Mouse (Mus musculus) hindbrain, embryonic 16.5 days (tissue): ENCODE data around the gene Kremen2. TPM values are rescaled to one million over a fixed set of nuclear protein-coding genes. Genes with fewer than 3 reads are reported as not detected.

ENCODE experiments used
- ATAC-seq: fragments of 200-750 bp; cut with Nextera tagmentation; 2 replicates; pipeline ENCODE4 v1.8.0; 2017; ENCODE audit warnings: moderate TSS enrichment, moderate library complexity
- H3K27ac ChIP-seq: fragments of 300-500 bp; sonication (generic); 2 replicates; pipeline ENCODE4 v1.5.1; 2014; ENCODE audit warnings: low read depth, mild to moderate bottlenecking, control low read depth, low read length, moderate library complexity
- H3K27me3 ChIP-seq: fragments of 300-500 bp; sonication (generic); replicated peaks from 2 replicates; pipeline ENCODE4 v1.6.1; 2014; ENCODE audit warnings: low read length; ENCODE audit not compliant: control insufficient read depth, insufficient read depth
- H3K36me3 ChIP-seq: fragments of 300-500 bp; sonication (generic); 2 replicates; pipeline ENCODE4 v1.6.1; 2014; ENCODE audit warnings: mild to moderate bottlenecking, low read length, moderate library complexity, mixed read lengths; ENCODE audit not compliant: control insufficient read depth, insufficient read depth
- H3K4me1 ChIP-seq: fragments of 300-500 bp; sonication (generic); 2 replicates; pipeline ENCODE4 v1.6.1; 2014; ENCODE audit warnings: low read depth, low read length; ENCODE audit not compliant: control insufficient read depth, insufficient read depth
- H3K4me2 ChIP-seq: fragments of 300-500 bp; sonication (generic); 2 replicates; pipeline ENCODE4 v1.6.1; 2014; ENCODE audit warnings: mild to moderate bottlenecking, low read length, control low read depth, moderate library complexity
- H3K4me3 ChIP-seq: fragments of 300-500 bp; sonication (generic); 2 replicates; pipeline ENCODE4 v1.5.1; 2014; ENCODE audit warnings: mild to moderate bottlenecking, low read length, control low read depth, moderate library complexity
- H3K9ac ChIP-seq: fragments of 300-500 bp; sonication (generic); 2 replicates; pipeline ENCODE4 v1.6.1; 2014; ENCODE audit warnings: low read depth, mild to moderate bottlenecking, control low read depth, low read length, moderate library complexity
- H3K9me3 ChIP-seq: fragments of 300-500 bp; sonication (generic); 2 replicates; pipeline ENCODE4 v1.6.1; 2014; ENCODE audit warnings: mild to moderate bottlenecking, low read length, moderate library complexity; ENCODE audit not compliant: control insufficient read depth
- WGBS: fragments of 180-500 bp; shearing (Covaris S2); extraction: QIAGEN DNeasy Blood & Tissue Kit; methylation state at CpG from one replicate; pipeline ENCODE4 v1.1.7; 2014; 5-methylcytosine and 5-hydroxymethylcytosine counted together
- polyA plus RNA-seq: library from polyadenylated mRNA; unstranded; fragments of >200 nt; fragmentation: Nextera tagmentation; extraction: Ambion mirVana; gene quantifications from 2 replicates; pipeline ENCODE4 v1.2.1, GENCODE M21; 2015

The Kremen2 gene
- polyA plus RNA-seq: 1.4 and 1.8 TPM in 2 replicates

DNA sequence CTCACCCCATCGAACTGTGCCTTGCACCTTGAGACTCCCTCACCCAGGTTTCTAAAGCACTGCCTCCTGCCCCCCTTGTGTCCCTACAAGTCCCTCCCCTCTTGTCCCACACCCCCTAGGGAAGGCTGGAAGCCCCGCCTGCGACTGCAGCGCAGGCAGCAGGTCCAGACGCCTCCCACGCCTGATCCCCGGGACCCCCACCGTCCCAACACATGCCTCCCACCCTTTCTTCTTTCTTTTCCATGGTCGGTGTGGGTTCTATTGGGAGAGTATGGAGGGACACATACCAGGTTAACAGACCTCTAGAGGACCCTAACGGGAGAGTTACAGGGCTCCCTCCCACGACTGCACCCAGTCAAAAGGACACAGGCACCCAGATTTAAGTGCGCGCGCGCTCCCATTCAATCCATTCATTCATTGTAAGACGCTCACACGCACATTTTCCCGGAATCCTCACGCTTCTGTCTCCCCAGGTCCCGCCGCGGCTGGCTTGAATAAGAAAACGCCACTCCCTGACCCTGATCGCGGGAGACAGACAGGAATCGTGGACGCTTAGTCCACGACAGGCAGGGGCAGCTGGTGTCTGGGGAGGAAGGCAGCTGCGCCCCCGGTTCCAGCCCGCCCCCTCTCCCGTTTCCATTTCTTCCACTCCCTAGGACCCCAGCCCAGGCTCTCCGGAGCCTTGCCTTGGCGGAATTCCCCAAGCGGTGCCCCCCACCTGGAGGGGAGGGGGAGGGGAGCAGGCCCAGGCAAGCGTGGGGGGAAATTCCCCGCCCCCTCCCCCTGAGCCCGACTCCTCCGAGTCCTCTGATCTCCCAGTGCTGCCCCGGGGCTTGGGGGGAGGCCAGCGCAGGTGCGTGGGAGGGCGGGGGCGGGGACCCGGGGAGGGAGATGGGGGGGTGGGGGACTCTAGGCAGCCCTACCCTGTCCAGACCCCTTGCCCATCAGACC is at the start of gene Kremen2:
Kremen2 (minus strand) TSS at position 533 of the 951 bp plus-strand sequence.
- H3K4me2 ChIP-seq: peak within 1 kb of the TSS; percentile 90
- peak within 1 kb of the TSS; percentile 47 for H3K4me3 ChIP-seq
- H3K9me3 ChIP-seq: no peaks in the 10 kb centered on the region
- H3K36me3 ChIP-seq: no peaks in the 10 kb centered on the region
- peak within 1 kb of the TSS; percentile 72 for H3K9ac ChIP-seq
- H3K27me3 ChIP-seq: peaks cover 50% of the 10 kb centered on the region
- no peak for ATAC-seq
- H3K4me1 ChIP-seq: peaks cover 18% of the 10 kb centered on the region
- under 1% methylated on average over 41 of the region's 45 CpGs for WGBS
- no peak within 1 kb of the TSS for H3K27ac ChIP-seq

DNA sequence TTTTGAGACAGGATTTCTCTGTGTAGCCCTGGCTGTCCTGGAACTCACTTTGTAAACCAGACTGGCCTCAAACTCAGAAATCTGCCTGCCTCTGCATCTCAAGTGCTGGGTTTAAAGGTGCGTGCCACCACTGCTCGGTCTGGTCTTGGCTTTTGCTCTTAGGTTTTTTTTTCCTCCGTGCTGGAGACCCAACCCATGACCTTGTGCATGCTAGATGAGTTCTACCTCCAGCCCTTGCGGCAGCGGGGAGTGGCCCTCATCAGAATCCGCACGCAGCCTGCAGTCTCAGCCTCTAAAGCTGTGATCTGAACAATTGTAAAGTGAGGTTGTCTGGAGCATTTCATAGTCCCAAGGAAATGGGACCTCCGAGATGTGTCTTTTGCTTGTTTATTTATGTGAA is 49.7 kb upstream of the Kremen2 start:
- H3K9ac ChIP-seq: no peak overlapping the region

DNA sequence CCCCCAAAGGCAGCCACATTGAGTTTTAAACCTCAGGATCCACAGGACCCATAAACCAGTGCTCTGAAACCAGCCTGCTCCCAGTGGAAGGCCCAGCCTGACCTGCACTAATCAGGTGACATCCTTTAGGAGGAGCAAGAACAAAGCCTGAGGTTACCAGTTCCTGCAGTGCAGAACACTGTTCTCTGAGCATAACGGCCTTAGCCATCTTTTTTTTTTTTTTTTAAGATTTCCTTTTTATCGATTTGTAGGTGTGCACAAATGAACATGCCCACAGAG is 45.4 kb upstream of the Kremen2 start:
- no peaks in the 10 kb centered on the region for H3K36me3 ChIP-seq
- H3K27me3 ChIP-seq: no peaks in the 10 kb centered on the region
- peak overlapping the region; percentile 55 for H3K4me3 ChIP-seq
- peak overlapping the region; percentile 88 for H3K9ac ChIP-seq
- peaks cover 3% of the 10 kb centered on the region for H3K4me1 ChIP-seq
- H3K27ac ChIP-seq: peak overlapping the region; percentile 95
- 47% methylated on average over 2 of the region's 2 CpGs for WGBS
- peak overlapping the region; percentile 90 for H3K4me2 ChIP-seq
- no peaks in the 10 kb centered on the region for H3K9me3 ChIP-seq
- ATAC-seq: no peak

More for the DNA sequence above, 49.7 kb upstream of the Kremen2 start:
- Histone ChIP-seq H3K4me3 (no peak overlapping the region), H3K4me1 (peaks cover 3% of the 10 kb centered on the region; the same call in 1 of the 2 replicates), H3K36me3 (no peaks in the 10 kb centered on the region), H3K9me3 (no peaks in the 10 kb centered on the region), H3K4me2 (no peak overlapping the region), H3K27ac (no peak overlapping the region), H3K27me3 (no peaks in the 10 kb centered on the region)
- WGBS: 98% methylated on average over 8 of the region's 8 CpGs
- no peak for ATAC-seq

DNA sequence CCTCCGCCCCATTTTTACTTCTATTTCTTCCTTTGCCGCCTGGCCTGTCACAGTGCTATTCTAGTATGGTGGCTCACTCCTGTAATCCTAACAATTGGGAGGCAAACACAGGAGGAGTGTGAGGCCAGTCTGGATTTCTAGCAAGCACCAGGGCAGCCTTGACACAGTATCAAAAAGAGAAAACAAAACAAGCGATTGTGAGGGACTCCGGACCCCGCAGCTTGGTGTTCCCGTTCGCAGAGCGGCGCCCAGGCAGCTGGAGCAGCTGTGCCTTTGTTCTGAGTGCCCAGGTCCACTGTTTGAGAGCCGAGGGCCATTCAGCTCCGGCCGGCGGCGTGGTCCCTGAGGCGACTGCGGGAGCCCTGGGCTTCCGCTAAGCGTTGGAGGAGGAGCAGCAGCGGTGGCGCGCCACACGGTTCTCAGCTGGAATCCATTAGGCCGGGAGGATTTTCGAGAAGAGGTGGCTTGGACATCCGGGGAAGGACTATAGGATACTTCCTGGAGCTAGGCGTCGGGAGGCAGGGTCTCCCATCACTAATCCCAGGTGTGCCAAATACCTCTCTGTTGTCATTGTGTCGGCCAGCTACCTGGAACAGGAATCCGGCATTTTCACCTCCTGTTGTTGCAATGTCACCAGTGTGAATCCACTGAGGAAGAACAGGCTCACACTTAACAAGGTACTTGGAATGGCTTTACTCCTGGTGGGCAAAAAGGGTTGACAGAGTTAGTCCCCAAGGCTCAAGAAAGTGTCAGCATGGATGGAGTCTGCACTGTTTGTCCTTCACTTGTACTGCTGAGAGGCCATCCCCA is 44.8 kb upstream of the Kremen2 start, which contains the start of gene Srrm2:
Srrm2 (plus strand) TSS at position 264 of the 810 bp plus-strand sequence.
- Histone ChIP-seq H3K4me2 (peak within 1 kb of the TSS; percentile 90), H3K27me3 (no peaks in the 10 kb centered on the region), H3K9ac (peak within 1 kb of the TSS; percentile 88), H3K4me3 (peak within 1 kb of the TSS; percentile 55), H3K9me3 (no peaks in the 10 kb centered on the region), H3K36me3 (no peaks in the 10 kb centered on the region), H3K4me1 (peaks cover 3% of the 10 kb centered on the region), H3K27ac (peak within 1 kb of the TSS; percentile 95)
- WGBS: 1% methylated on average over 29 of the region's 29 CpGs
- ATAC-seq: peak; percentile 15

DNA sequence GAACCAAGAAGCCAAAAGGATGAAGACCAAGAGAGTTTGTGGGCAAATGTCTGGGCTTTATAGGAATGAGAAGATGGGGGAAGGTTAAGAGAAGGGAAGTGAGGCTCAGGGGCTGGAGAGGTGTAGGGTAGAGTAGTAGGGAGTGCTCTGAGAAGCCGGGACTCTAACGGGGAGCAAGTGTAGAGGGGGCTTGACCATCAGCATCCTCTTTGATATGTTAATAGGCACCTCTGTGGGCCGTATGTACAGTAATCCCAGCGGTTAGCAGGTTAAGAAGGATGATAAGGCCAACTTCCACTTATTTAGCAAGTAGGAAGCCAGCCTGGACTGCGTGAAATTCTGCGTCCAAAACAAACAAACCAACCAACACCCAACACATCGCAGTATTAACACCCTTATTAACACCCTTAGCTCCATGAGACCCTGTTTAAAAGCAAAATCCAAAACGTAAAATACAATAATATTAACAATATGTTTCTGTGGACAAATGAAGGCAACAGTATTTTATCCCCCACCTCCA is 44.2 kb upstream of the Kremen2 start:
- no peaks in the 10 kb centered on the region for H3K9me3 ChIP-seq
- no peak for ATAC-seq
- no peaks in the 10 kb centered on the region for H3K27me3 ChIP-seq
- H3K4me2 ChIP-seq: peak overlapping the region; percentile 90
- H3K4me1 ChIP-seq: peaks cover 3% of the 10 kb centered on the region
- H3K9ac ChIP-seq: peak overlapping the region; percentile 88
- peak overlapping the region; percentile 55 for H3K4me3 ChIP-seq
- no peaks in the 10 kb centered on the region for H3K36me3 ChIP-seq
- peak overlapping the region; percentile 95 for H3K27ac ChIP-seq
- WGBS: 11% methylated on average over 8 of the region's 8 CpGs

DNA sequence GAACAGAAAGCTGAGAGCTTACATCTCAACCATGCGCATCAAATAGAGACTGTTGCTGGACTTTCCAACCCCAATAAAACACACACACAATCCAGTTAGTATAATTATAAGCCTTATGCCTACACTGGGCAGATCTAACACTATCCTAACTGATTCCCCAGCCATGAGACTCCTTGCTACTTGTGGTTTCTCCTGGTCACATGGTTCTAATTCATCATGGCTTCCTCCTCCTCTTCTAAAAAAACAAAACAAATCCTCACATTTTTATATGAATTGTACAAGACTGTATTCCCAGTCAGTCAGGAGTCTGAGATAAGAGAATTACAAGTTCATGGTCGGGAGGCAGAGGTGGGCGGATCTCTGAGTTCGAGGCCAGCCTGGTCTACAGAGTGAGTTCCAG is 43.3 kb upstream of the Kremen2 start:
- WGBS: 93% methylated on average over 4 of the region's 4 CpGs
- H3K9ac ChIP-seq: no peak overlapping the region
- no peak for ATAC-seq
- no peak overlapping the region for H3K4me2 ChIP-seq
- H3K27me3 ChIP-seq: no peaks in the 10 kb centered on the region
- H3K4me1 ChIP-seq: peaks cover 3% of the 10 kb centered on the region
- H3K9me3 ChIP-seq: no peaks in the 10 kb centered on the region
- no peak overlapping the region for H3K27ac ChIP-seq
- H3K4me3 ChIP-seq: no peak overlapping the region
- H3K36me3 ChIP-seq: no peaks in the 10 kb centered on the region

DNA sequence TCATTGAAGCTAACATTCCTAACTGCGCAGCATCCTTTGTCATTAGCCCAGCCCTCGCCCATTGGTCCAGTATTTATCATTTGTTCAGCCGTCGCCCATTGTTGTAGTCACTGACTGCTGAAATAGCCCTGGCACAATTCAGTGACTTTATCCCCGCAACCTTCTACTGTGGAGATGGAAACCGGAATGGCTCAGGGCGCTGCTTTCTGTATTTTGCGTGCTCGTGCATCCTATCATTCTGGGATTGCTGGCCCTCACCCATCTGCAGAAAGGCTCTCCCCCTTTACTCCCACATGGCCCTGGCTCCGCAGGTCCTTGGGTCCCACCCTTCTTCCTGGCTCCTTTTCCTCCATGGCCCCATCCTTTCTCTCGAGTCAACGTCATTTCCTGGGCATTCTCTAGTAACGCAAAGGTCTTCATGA is 40.9 kb upstream of the Kremen2 start:
- no peaks in the 10 kb centered on the region for H3K36me3 ChIP-seq
- H3K4me2 ChIP-seq: peak overlapping the region; percentile 81
- H3K4me1 ChIP-seq: no peaks in the 10 kb centered on the region; the same call in none of the 2 replicates
- peak overlapping the region; percentile 88 for H3K9ac ChIP-seq
- H3K27me3 ChIP-seq: no peaks in the 10 kb centered on the region
- no peaks in the 10 kb centered on the region for H3K9me3 ChIP-seq
- peak overlapping the region; percentile 69 for H3K4me3 ChIP-seq
- 6% methylated on average over 13 of the region's 13 CpGs for WGBS
- H3K27ac ChIP-seq: peak overlapping the region; percentile 92
- peak; percentile 74 for ATAC-seq

DNA sequence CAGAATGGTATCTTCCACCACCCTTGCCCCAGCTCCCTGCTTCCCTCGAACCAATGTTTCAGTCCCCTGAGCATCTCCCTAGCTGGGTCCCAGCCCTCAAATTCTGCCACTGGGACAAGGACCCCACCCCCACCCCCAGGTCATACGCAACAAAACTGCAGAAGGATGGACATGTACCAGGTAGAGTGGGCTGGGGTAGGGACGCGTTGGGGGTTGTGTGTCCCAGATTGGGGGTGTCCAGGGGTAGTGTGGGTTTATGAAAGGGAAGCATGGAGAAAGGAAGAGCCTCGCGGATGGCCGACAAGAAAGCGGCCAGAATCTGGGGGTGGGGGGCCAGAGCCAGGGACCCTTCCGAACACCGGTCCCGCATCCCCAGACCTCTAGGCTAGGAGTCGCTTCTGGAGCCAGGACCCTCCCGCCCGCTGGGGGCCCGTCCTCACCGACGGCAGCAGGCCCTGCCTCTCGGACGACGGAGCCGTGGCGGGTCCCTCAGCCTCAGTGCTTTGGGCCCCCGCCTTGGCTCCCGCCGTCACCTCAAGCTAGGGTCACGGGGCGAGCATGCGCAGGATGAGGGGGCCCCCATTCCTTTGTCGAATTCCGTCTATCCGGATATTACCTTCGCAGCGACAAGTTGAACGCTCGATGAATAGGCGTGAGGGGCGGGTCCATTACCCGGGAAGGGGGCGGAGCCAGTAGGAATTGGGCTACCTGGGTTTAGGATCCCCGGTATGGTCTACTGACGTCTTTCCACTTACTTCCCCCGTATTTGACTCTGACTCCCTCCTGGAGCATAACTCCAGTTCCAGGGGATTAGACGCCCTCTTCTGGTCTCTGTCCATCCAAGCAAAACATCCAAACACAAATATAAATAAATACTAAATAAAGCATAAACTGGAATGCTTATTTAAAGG is 40.2 kb upstream of the Kremen2 start, which contains the start of gene Flywch2:
Flywch2 (minus strand) TSS at position 521 of the 911 bp plus-strand sequence.
- H3K9ac ChIP-seq: peak within 1 kb of the TSS; percentile 88
- no peaks in the 10 kb centered on the region for H3K27me3 ChIP-seq
- no peaks in the 10 kb centered on the region for H3K9me3 ChIP-seq
- H3K36me3 ChIP-seq: no peaks in the 10 kb centered on the region
- peak within 1 kb of the TSS; percentile 92 for H3K27ac ChIP-seq
- WGBS: 4% methylated on average over 42 of the region's 43 CpGs
- H3K4me3 ChIP-seq: peak within 1 kb of the TSS; percentile 69
- ATAC-seq: peak; percentile 93
- H3K4me2 ChIP-seq: peak within 1 kb of the TSS; percentile 81
- no peaks in the 10 kb centered on the region; the same call in none of the 2 replicates for H3K4me1 ChIP-seq
